ENCODE assay signal across 11 mouse cellular contexts in genomic region chr10:110749510-110750305, GRCm38 (mm10). TPM values are rescaled to one million over a fixed set of nuclear protein-coding genes. Genes with fewer than 3 reads are reported as not detected.
"Had no signal": no experiment of that assay in that cellular context is flagged by ENCODE, and none has a peak within 500 bp of the region (broad histone marks: within the 10 kb centered on the region; RNA-seq: fewer than 3 reads in every experiment).

No protein-coding gene starts in this region.

- DNase-seq: kidney, adult 8-10 months; kidney, postnatal 25 days; midbrain, embryonic 14.5 days; thymus, postnatal 4 days had no signal

- H3K4me3 ChIP-seq: left cerebral cortex, adult 2 months; limb, embryonic 15.5 days; liver, embryonic 12.5 days; neural tube, embryonic 12.5 days had no signal

- H3K27me3 ChIP-seq: limb, embryonic 15.5 days; liver, embryonic 12.5 days; neural tube, embryonic 12.5 days had no signal

- ATAC-seq: liver, embryonic 12.5 days had no signal

- H3K27ac ChIP-seq: left cerebral cortex, adult 2 months; limb, embryonic 15.5 days; liver, embryonic 12.5 days; neural tube, embryonic 12.5 days; stomach, postnatal 0 days had no signal

- H3K4me2 ChIP-seq: limb, embryonic 15.5 days; liver, embryonic 12.5 days; neural tube, embryonic 12.5 days had no signal

- H3K9me3 ChIP-seq: limb, embryonic 15.5 days; liver, embryonic 12.5 days; neural tube, embryonic 12.5 days had no signal

- H3K9ac ChIP-seq: limb, embryonic 15.5 days; liver, embryonic 12.5 days; neural tube, embryonic 12.5 days had no signal

RNA-seq across cellular contexts. Expression of gene E2f7, which starts 4.5 kb away (rescaled TPM):
- total RNA-seq: monocyte, adult 5-6 weeks; neutrophil, adult 5-6 weeks had no signal
